Mouse (Mus musculus) hindbrain, embryonic 12.5 days (tissue): ENCODE measurements at regions not wholly inside any gene's neighbourhood (a gene's known extent, or its start where the extent isn't known, plus 50 kb on each side); places are given as distances from the start of the nearest gene placed in this dataset.

ENCODE experiments used
- ATAC-seq: fragments of 200-750 bp; cut with Nextera tagmentation; 2 replicates; pipeline ENCODE4 v1.8.0; 2017; ENCODE audit warnings: moderate TSS enrichment; ENCODE audit not compliant: low FRiP score
- H3K27ac ChIP-seq: fragments of 300-500 bp; sonication (generic); 2 replicates; pipeline ENCODE4 v1.5.1; 2016; ENCODE audit warnings: mild to moderate bottlenecking
- H3K27me3 ChIP-seq: fragments of 300-500 bp; sonication (generic); 2 replicates; pipeline ENCODE4 v1.6.1; 2016; ENCODE audit warnings: mild to moderate bottlenecking
- H3K36me3 ChIP-seq: fragments of 300-500 bp; sonication (generic); 2 replicates; pipeline ENCODE4 v1.6.1; 2016; ENCODE audit warnings: mild to moderate bottlenecking
- H3K4me1 ChIP-seq: fragments of 300-500 bp; sonication (generic); 2 replicates; pipeline ENCODE4 v1.6.1; 2016
- H3K4me2 ChIP-seq: fragments of 300-500 bp; sonication (generic); replicated peaks from 2 replicates; pipeline ENCODE4 v1.6.1; 2016; ENCODE audit warnings: mild to moderate bottlenecking
- H3K4me3 ChIP-seq: fragments of 300-500 bp; sonication (generic); 2 replicates; pipeline ENCODE4 v1.5.1; 2016; ENCODE audit warnings: mild to moderate bottlenecking
- H3K9ac ChIP-seq: fragments of 300-500 bp; sonication (generic); 2 replicates; pipeline ENCODE4 v1.6.1; 2016; ENCODE audit warnings: mild to moderate bottlenecking, moderate library complexity
- H3K9me3 ChIP-seq: fragments of 300-500 bp; sonication (generic); replicated peaks from 2 replicates; pipeline ENCODE4 v1.6.1; 2016; ENCODE audit warnings: mild to moderate bottlenecking
- WGBS: fragments of 180-500 bp; shearing (Covaris S2); methylation state at CpG from one replicate; pipeline ENCODE4 v1.1.7; 2016; 5-methylcytosine and 5-hydroxymethylcytosine counted together

DNA sequence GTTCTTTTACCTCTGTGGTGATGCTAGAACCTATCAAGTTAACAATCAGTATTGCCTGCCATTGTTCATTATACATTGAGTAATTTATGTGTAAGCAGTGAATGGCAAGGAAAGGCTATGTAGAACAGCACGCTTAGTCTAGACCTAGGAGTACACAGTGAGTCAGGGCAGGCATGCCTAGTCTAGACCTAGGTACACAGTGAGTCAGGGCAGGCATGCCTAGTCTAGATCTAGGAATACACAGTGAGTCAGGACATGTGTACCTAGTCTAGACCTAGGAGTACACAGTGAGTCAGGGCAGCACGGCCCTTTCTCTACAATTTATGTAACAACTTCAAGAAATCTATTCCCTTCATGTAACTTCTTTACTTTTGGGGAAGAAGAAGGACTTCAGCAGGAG, 347.2 kb downstream of the Tmem232 start:
- Histone ChIP-seq H3K27ac (no peak overlapping the region), H3K4me2 (no peak overlapping the region)

DNA sequence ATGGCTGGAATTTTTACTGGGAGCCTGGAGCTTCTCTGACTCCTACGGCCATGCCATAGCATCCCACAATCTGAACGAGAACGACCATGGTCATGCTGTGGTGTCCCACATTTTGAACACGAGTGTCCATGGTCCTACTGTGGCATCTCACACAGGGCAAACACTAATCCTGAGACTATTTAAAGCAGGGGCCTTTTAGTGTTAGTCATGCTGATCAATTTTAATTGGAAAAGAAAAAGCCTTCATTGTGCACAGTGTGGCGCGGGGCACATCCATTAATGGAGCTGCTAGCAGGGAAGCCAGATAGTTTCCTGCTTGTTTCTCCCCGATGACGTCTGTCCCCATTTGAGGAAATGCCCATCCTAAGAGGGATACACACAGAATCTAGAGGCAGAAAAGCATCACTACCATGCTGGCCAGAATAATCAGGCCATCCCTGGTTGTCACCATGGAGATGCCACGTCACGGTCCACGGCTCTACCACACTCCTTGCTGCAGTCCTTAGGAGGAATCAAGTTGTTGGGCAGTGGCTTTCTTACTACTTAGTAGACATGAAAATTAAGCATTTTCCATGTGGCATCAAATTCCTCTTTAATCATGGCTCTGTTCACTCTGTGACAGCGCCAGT, 348.0 kb downstream of the Tmem232 start:
- H3K4me2 ChIP-seq = no peak overlapping the region
- ATAC-seq = peak; percentile 73; the same call in 1 of the 2 replicates
- no peaks in the 10 kb centered on the region for H3K27me3 ChIP-seq
- 71% methylated on average over 12 of the region's 12 CpGs for WGBS
- no peak overlapping the region for H3K4me3 ChIP-seq
- H3K27ac ChIP-seq = no peak overlapping the region
- H3K36me3 ChIP-seq = no peaks in the 10 kb centered on the region
- no peaks in the 10 kb centered on the region for H3K9me3 ChIP-seq
- no peak overlapping the region for H3K9ac ChIP-seq
- peaks cover 6% of the 10 kb centered on the region; the same call in 1 of the 2 replicates for H3K4me1 ChIP-seq

More for the DNA sequence above, 347.2 kb downstream of the Tmem232 start:
- 83% methylated on average over 2 of the region's 2 CpGs for WGBS
- peaks cover 6% of the 10 kb centered on the region; the same call in 1 of the 2 replicates for H3K4me1 ChIP-seq
- no peak overlapping the region for H3K4me3 ChIP-seq
- H3K9ac ChIP-seq = no peak overlapping the region
- no peaks in the 10 kb centered on the region for H3K27me3 ChIP-seq
- no peaks in the 10 kb centered on the region for H3K9me3 ChIP-seq
- ATAC-seq = no peak
- no peaks in the 10 kb centered on the region for H3K36me3 ChIP-seq

DNA sequence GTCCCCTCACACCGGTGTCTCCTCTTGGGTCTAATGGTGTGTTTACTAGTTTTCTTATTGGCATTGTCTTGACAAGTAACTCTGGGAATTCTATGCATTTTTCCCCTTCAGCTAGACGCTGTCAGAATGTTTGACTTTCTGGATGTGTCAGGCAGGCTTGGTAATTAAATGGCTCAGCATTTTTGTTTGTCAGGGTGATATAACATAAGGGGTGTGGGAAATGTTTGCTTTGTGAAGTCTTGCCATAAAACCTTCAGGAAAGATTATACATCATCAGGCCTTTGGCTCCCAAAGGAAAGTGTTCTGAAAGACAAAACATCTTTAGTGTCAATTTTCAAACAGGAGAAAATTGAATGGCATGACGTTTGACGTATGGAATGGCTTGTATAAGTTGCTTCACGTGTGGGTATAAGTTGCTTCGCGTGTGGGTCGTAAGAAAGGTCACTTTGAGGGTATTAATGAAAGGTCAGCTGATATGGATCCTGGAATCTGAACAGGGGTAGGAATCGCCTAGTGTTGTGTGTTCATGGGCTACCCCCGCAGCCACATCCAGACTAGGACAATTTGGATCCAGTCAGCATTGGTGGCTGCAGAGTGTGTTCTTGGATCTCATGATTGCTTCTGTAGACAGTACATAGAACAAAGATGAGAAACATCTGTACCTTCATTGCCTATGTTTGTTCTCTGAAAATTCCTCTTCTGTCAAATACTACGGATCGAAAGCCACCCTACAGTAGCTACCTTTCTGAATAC, 349.6 kb downstream of the Tmem232 start:
- no peak overlapping the region for H3K9ac ChIP-seq
- WGBS = 76% methylated on average over 12 of the region's 12 CpGs
- ATAC-seq = no peak

DNA sequence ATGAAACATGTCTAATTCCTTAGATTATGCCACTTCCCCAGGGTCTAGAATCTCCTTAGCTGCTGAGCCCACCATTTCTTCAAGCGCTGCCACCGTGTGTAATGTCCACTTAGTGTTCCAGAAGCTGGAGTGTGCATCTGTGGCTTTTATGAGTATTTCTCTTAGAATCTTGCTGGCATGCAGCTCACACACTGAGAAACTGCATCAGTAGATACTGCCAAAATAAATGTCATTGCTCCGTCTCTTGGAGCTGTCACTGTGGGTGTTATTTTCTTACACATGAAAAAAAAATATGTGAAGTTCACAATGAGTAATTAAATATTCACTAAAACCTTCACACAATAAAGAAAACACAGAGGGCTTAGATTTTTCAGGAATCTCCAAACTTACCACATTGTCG, 345.3 kb upstream of the 4930583I09Rik start:
- Histone ChIP-seq H3K4me2 (no peak overlapping the region), H3K27ac (no peak overlapping the region), H3K36me3 (no peaks in the 10 kb centered on the region), H3K27me3 (no peaks in the 10 kb centered on the region), H3K4me3 (no peak overlapping the region), H3K9ac (no peak overlapping the region), H3K9me3 (no peaks in the 10 kb centered on the region), H3K4me1 (no peaks in the 10 kb centered on the region)
- 75% methylated on average over 4 of the region's 4 CpGs for WGBS
- ATAC-seq = no peak

More for the DNA sequence above, 349.6 kb downstream of the Tmem232 start:
- Histone ChIP-seq H3K36me3 (no peaks in the 10 kb centered on the region), H3K27me3 (no peaks in the 10 kb centered on the region), H3K27ac (no peak overlapping the region), H3K4me1 (peaks cover 6% of the 10 kb centered on the region; the same call in 1 of the 2 replicates), H3K9me3 (no peaks in the 10 kb centered on the region), H3K4me2 (no peak overlapping the region), H3K4me3 (no peak overlapping the region)

DNA sequence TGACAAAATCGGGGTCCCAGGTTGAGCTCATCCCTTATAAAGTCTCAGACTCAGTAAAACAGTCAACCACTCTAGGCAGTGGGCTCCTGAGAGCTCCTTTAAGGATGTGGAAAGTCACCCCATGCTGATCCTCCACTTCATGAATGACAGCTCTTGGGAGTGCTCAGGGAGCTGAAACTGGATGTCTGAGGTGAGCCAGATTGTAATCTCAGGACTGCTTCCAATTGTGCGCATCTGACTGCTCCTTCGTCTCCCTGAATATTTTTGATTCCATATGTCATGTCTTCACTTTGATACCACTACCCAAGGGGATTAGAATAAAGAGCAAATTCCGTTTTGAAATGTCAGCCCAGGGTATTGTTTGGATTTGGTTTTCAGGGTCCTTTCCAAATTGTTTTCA, 339.9 kb upstream of the 4930583I09Rik start:
- Histone ChIP-seq H3K9me3 (no peaks in the 10 kb centered on the region), H3K27me3 (no peaks in the 10 kb centered on the region), H3K4me2 (no peak overlapping the region), H3K36me3 (no peaks in the 10 kb centered on the region), H3K9ac (no peak overlapping the region), H3K4me1 (no peaks in the 10 kb centered on the region), H3K27ac (no peak overlapping the region), H3K4me3 (no peak overlapping the region)
- 63% methylated on average over 4 of the region's 4 CpGs for WGBS
- no peak for ATAC-seq

DNA sequence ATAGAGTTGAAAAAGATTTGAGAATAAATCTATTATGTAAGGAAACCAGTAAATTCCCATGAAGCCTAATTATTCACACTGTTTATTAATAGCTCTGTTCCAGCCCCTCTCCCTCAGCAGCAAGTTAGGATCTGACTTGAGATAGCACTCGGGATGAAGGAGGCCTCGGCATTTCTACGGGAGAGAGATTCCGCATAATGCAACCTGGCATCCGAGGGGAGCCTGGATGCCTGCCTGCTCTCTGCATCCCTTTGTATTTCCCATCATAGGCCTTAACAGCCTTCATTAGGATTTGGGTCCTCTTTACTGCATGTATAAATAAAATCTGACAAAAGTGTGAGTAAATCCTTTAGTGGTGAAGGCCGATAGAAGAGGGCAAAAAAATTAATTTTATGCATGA, 338.2 kb upstream of the 4930583I09Rik start:
- no peak overlapping the region for H3K4me3 ChIP-seq
- H3K9me3 ChIP-seq = no peaks in the 10 kb centered on the region
- H3K27me3 ChIP-seq = no peaks in the 10 kb centered on the region
- WGBS = 83% methylated on average over 6 of the region's 6 CpGs
- no peak overlapping the region for H3K9ac ChIP-seq
- no peak overlapping the region for H3K4me2 ChIP-seq
- ATAC-seq = no peak
- no peaks in the 10 kb centered on the region for H3K4me1 ChIP-seq
- no peak overlapping the region for H3K27ac ChIP-seq
- H3K36me3 ChIP-seq = no peaks in the 10 kb centered on the region

DNA sequence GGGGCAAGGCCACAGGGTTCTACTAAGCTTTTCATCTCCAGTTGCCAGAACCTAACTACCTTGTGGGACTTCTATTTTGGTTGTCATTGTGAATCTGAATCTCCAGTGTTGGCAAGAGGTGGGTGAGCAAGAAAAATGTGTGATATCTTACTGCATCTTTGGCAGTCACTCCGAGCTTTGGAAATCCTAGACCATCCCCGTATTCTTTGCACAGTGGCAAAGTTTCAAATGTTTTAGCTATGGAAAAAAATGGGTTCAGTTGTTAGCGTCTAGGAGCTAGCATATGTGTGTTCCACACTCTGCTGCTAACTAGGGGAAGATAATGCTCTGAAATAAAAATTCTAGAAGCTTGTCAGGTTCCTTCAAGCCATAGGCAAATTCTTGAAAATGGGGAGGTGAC, 337.4 kb upstream of the 4930583I09Rik start:
- Histone ChIP-seq H3K4me3 (no peak overlapping the region), H3K4me1 (no peaks in the 10 kb centered on the region), H3K4me2 (no peak overlapping the region), H3K27ac (no peak overlapping the region), H3K9ac (no peak overlapping the region), H3K36me3 (no peaks in the 10 kb centered on the region), H3K9me3 (no peaks in the 10 kb centered on the region), H3K27me3 (no peaks in the 10 kb centered on the region)
- WGBS = 87% methylated on average over 3 of the region's 3 CpGs
- no peak for ATAC-seq

DNA sequence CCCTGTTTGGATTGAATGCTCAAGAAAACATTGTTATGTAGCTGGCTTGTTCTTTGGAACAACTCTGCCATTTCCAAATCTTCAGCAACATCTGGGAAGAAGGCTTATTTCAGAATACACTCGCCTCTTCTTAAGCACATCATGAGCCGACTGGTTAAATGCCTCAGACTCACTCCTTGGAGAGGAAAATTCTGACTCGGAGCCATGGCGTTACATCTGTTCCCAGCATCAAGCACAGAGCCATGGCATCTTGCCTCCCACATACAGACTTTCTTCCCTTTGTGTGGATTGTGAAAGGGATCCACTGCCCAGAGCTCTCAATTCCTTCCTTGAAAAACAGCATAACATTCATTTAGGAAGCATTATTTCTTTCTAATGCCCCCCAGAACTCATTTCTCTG, 334.8 kb upstream of the 4930583I09Rik start:
- H3K36me3 ChIP-seq = no peaks in the 10 kb centered on the region
- H3K4me3 ChIP-seq = no peak overlapping the region
- no peaks in the 10 kb centered on the region for H3K4me1 ChIP-seq
- H3K27ac ChIP-seq = no peak overlapping the region
- 76% methylated on average over 4 of the region's 4 CpGs for WGBS
- H3K4me2 ChIP-seq = no peak overlapping the region
- H3K27me3 ChIP-seq = no peaks in the 10 kb centered on the region
- H3K9ac ChIP-seq = no peak overlapping the region
- no peak for ATAC-seq
- H3K9me3 ChIP-seq = no peaks in the 10 kb centered on the region

DNA sequence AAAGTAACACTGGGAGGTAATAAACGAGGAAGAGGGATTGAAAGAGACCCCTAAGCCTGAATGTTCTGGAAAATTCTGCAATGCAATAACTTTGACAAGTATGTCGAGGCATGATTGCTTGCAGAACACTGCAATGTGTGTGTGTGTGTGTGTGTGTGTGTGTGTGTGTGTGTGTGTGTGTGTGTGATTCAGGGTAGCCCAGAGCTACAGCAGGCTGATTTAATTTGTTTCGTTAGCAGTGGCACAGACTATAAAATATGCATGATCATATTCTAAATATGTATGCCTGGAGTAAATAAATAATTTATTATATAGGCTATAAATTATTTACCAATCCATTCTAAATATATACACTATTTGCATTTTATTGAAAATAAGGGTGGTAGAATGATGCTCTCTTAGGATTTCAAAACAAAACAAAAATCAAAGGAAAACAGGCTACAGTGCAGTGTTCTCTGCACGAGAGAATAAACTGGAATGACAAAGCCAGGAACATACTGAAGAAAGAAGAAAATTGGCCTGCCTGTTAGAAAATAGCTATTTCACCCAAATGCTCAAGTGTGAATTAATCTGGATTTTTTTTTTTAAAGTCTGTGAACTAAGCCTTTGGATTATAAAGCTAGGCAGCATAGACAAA, 334.2 kb upstream of the 4930583I09Rik start:
- no peaks in the 10 kb centered on the region for H3K36me3 ChIP-seq
- H3K4me3 ChIP-seq = no peak overlapping the region
- no peaks in the 10 kb centered on the region for H3K9me3 ChIP-seq
- no peak overlapping the region for H3K27ac ChIP-seq
- H3K4me1 ChIP-seq = no peaks in the 10 kb centered on the region
- no peak overlapping the region for H3K4me2 ChIP-seq
- no peak overlapping the region for H3K9ac ChIP-seq
- no peak for ATAC-seq
- 71% methylated on average over 4 of the region's 4 CpGs for WGBS
- H3K27me3 ChIP-seq = no peaks in the 10 kb centered on the region

DNA sequence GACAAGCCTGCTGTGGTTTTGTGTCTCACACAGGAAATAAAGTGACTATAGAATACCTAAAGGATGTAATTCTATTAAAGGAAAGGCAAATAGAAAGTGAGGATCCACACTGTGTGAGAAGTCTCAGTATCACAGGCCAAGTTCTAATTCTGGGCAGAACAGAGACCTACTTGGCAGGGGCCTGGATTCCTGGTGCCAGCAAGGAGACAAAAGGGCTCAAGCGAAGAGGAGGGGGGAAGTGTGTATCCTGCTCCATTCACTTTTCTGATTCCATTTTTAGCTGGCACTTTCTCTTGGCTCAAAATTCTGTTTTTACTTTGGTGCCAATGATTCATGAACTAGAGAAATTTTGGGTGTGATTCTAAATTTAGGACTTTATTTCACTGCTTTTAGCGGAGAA, 310.5 kb upstream of the 4930583I09Rik start:
- Histone ChIP-seq H3K36me3 (no peaks in the 10 kb centered on the region), H3K27ac (no peak overlapping the region), H3K4me1 (no peaks in the 10 kb centered on the region), H3K4me2 (no peak overlapping the region), H3K9ac (no peak overlapping the region), H3K9me3 (peaks cover 3% of the 10 kb centered on the region; the same call in 1 of the 2 replicates), H3K27me3 (no peaks in the 10 kb centered on the region), H3K4me3 (no peak overlapping the region)
- no peak for ATAC-seq
- 89% methylated on average over 2 of the region's 2 CpGs for WGBS

DNA sequence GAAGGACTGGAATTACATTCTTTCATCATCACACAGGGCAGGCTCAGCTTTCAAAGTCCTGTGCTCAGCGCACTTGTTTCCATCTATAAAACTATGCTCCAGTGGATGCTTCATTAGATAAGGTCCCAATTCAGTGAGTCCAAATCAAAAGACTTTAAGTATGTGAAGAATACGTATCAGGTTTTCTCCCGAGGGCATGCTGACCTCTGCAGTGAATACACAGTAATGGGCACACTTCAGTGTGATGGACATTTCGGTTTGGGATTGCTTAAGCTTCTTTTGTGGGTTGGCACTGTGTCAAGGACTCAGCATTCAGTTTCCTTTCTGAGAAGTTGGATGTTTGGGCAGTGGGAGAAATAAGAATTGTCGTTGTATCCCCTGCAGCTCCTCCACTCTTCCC, 278.8 kb upstream of the 4930583I09Rik start:
- H3K9me3 ChIP-seq = no peaks in the 10 kb centered on the region
- no peaks in the 10 kb centered on the region for H3K36me3 ChIP-seq
- no peak overlapping the region for H3K4me2 ChIP-seq
- H3K27ac ChIP-seq = no peak overlapping the region
- no peak for ATAC-seq
- H3K4me3 ChIP-seq = no peak overlapping the region
- H3K4me1 ChIP-seq = no peaks in the 10 kb centered on the region
- no peaks in the 10 kb centered on the region for H3K27me3 ChIP-seq
- 81% methylated on average over 5 of the region's 5 CpGs for WGBS
- no peak overlapping the region for H3K9ac ChIP-seq

DNA sequence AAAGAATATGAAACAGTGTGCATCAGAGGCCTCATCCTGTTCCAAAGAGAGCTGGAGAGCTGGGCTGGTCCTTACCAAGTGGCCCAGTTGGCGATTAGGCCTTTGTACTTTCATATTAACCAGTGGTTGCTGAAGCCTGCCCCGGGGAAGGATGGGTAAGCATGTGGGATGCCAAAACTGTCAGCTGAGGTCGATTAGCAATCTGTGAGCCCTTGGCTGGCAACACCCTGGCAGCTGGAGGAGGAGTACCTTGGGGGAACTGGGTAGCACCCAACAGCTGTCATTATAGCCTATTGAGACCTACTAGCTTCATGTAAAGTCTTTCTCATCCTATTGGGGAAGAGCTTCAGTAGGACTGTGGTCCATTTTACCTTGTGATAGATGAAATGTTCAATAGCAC, 277.2 kb upstream of the 4930583I09Rik start:
- WGBS = 82% methylated on average over 3 of the region's 3 CpGs
- no peak for ATAC-seq
- Histone ChIP-seq H3K4me2 (no peak overlapping the region), H3K36me3 (no peaks in the 10 kb centered on the region), H3K9me3 (no peaks in the 10 kb centered on the region), H3K27ac (no peak overlapping the region), H3K4me3 (no peak overlapping the region), H3K4me1 (no peaks in the 10 kb centered on the region), H3K27me3 (no peaks in the 10 kb centered on the region), H3K9ac (no peak overlapping the region)
